Mouse (Mus musculus): Measurements from ENCODE around the gene Acadvl. TPM values are rescaled to one million over a fixed set of nuclear protein-coding genes. Genes with fewer than 3 reads are reported as not detected.

The Acadvl gene
- total and polyA plus RNA-seq, 3 experiments: 92.5 to 123 TPM; not detected in 1

GRCm38 (mm10) chr11:70027397-70027796, 12.2 kb upstream of the Acadvl start:
- H3K36me3 ChIP-seq (ENCODE audit: control insufficient read depth in 1 of 2, insufficient read depth in 2 of 2, low read length in 2 of 2): peaks cover 0 to 3% of the 10 kb centered on the region in 2 experiments; a peak in 2 of 4 replicates
- no peaks in the 10 kb centered on the region for H3K9me3 ChIP-seq (replicated peaks; ENCODE audit: insufficient read depth, low read length)
- no peak overlapping the region for H3K27ac ChIP-seq (ENCODE audit: control insufficient read depth, low read depth, low read length)
- H3K4me1 ChIP-seq (ENCODE audit: control insufficient read depth in 1 of 2, insufficient read depth in 2 of 2, low read length in 2 of 2): peaks cover 0 to 9% of the 10 kb centered on the region in 2 experiments; a peak in 2 of 4 replicates
- no peak overlapping the region for H3K9ac ChIP-seq (ENCODE audit: control insufficient read depth, low read depth, low read length, poor library complexity, severe bottlenecking)
- H3K4me3 ChIP-seq (ENCODE audit: control insufficient read depth in 1 of 2, insufficient read depth in 1 of 2, low read depth in 2 of 2, low read length in 2 of 2): no peak overlapping the region
- TF ChIP-seq MAFK (IDR thresholded peaks at IDR 0.05; ENCODE audit: borderline replicate concordance, low read depth, low read length) (no peak), TCF12 (IDR thresholded peaks at IDR 0.05; ENCODE audit: low read depth, low read length) (no peak), UBTF (IDR thresholded peaks at IDR 0.05; ENCODE audit: borderline replicate concordance, insufficient read depth, low read depth, low read length) (no peak), JUND (IDR thresholded peaks at IDR 0.05; ENCODE audit: low read depth, low read length) (no peak), CTCF (IDR thresholded peaks at IDR 0.05 in 2 of 3, conservative IDR thresholded peaks at IDR 0.05 in 1 of 3; ENCODE audit: control insufficient read depth in 1 of 3, insufficient read depth in 1 of 3, low read depth in 2 of 3, low read length in 3 of 3, poor library complexity in 1 of 3, severe bottlenecking in 1 of 3) (no peak), NRF1 (IDR thresholded peaks at IDR 0.05; ENCODE audit: insufficient read depth, low read depth, low read length, poor library complexity, severe bottlenecking) (no peak), ZNF384 (IDR thresholded peaks at IDR 0.05; ENCODE audit: low read depth, low read length) (no peak), MYB (IDR thresholded peaks at IDR 0.05; ENCODE audit: low read depth, low read length) (no peak), TBP (IDR thresholded peaks at IDR 0.05; ENCODE audit: low read depth, low read length) (no peak)
- H3K79me2 ChIP-seq (ENCODE audit: control insufficient read depth, insufficient read depth, low read length, poor library complexity): no peaks in the 10 kb centered on the region
- DNase-seq (ENCODE audit: low read depth, low spot score): no peak
- H3K27me3 ChIP-seq (ENCODE audit: control insufficient read depth in 1 of 2, insufficient read depth in 2 of 2, low read length in 2 of 2): no peaks in the 10 kb centered on the region

- no peak overlapping the region for H3K9ac ChIP-seq (ENCODE audit: control insufficient read depth, low read depth, low read length, poor library complexity, severe bottlenecking)
- H3K9me3 ChIP-seq (replicated peaks; ENCODE audit: insufficient read depth, low read length): no peaks in the 10 kb centered on the region
- TF ChIP-seq E2F4 (IDR thresholded peaks at IDR 0.05; ENCODE audit: borderline replicate concordance, low read depth, low read length): no peak
- TF ChIP-seq MAX (IDR thresholded peaks at IDR 0.05; ENCODE audit: low read length): no peak
- TF ChIP-seq MXI1 (IDR thresholded peaks at IDR 0.05; ENCODE audit: low read depth, low read length): no peak
- no peak for TF ChIP-seq JUND (IDR thresholded peaks at IDR 0.05; ENCODE audit: low read depth, low read length)
- no peak for TF ChIP-seq MYC (IDR thresholded peaks at IDR 0.05; ENCODE audit: low read depth, low read length)
- TF ChIP-seq HCFC1 (IDR thresholded peaks at IDR 0.05; ENCODE audit: low read depth, low read length): no peak
- TF ChIP-seq MEF2A (IDR thresholded peaks at IDR 0.05; ENCODE audit: extremely low read depth, insufficient replicate concordance, low read depth, low read length, poor library complexity, severe bottlenecking): no peak
- no peak for TF ChIP-seq NELFE (IDR thresholded peaks at IDR 0.05; ENCODE audit: low read depth, low read length)
- TF ChIP-seq ZC3H11A (IDR thresholded peaks at IDR 0.05; ENCODE audit: low read depth, low read length): no peak
- TF ChIP-seq ETS1 (IDR thresholded peaks at IDR 0.05; ENCODE audit: low read depth, low read length): no peak
- no peak for TF ChIP-seq RCOR1 (IDR thresholded peaks at IDR 0.05; ENCODE audit: low read depth, low read length)
- no peak for TF ChIP-seq CHD2 (IDR thresholded peaks at IDR 0.05; ENCODE audit: low read length)
- no peak for TF ChIP-seq USF2 (IDR thresholded peaks at IDR 0.05; ENCODE audit: borderline replicate concordance in 1 of 2, insufficient read depth in 1 of 2, low read depth in 1 of 2, low read length in 2 of 2)
- no peak for TF ChIP-seq NRF1 (IDR thresholded peaks at IDR 0.05; ENCODE audit: insufficient read depth, low read depth, low read length, poor library complexity, severe bottlenecking)
- no peak for TF ChIP-seq TBP (IDR thresholded peaks at IDR 0.05; ENCODE audit: low read depth, low read length)
- no peak for TF ChIP-seq UBTF (IDR thresholded peaks at IDR 0.05; ENCODE audit: borderline replicate concordance, insufficient read depth, low read depth, low read length)
- TF ChIP-seq SMC3 (IDR thresholded peaks at IDR 0.05; ENCODE audit: low read depth, low read length): no peak
- H3K27me3 ChIP-seq (ENCODE audit: control insufficient read depth in 1 of 2, insufficient read depth in 2 of 2, low read length in 2 of 2): no peaks in the 10 kb centered on the region
- peaks cover 0 to 11% of the 10 kb centered on the region in 2 experiments; a peak in 2 of 4 replicates for H3K4me1 ChIP-seq (ENCODE audit: control insufficient read depth in 1 of 2, insufficient read depth in 2 of 2, low read length in 2 of 2)
- H3K79me2 ChIP-seq (ENCODE audit: control insufficient read depth, insufficient read depth, low read length, poor library complexity): peaks cover 2% of the 10 kb centered on the region; the same call in 1 of the 2 replicates
- no peak overlapping the region for H3K4me3 ChIP-seq (ENCODE audit: control insufficient read depth in 1 of 2, insufficient read depth in 1 of 2, low read depth in 2 of 2, low read length in 2 of 2)
- no peak overlapping the region for H3K27ac ChIP-seq (ENCODE audit: control insufficient read depth, low read depth, low read length)
- peaks cover 0 to 3% of the 10 kb centered on the region in 2 experiments; a peak in 2 of 4 replicates for H3K36me3 ChIP-seq (ENCODE audit: control insufficient read depth in 1 of 2, insufficient read depth in 2 of 2, low read length in 2 of 2)
- DNase-seq (ENCODE audit: low read depth, low spot score): no peak
Measured at GRCm38 (mm10) chr11:70026689-70027088, 11.5 kb upstream of the Acadvl start.
